Mouse (Mus musculus): ENCODE data around the gene Slc9a1.

Gene Slc9a1

DNA sequence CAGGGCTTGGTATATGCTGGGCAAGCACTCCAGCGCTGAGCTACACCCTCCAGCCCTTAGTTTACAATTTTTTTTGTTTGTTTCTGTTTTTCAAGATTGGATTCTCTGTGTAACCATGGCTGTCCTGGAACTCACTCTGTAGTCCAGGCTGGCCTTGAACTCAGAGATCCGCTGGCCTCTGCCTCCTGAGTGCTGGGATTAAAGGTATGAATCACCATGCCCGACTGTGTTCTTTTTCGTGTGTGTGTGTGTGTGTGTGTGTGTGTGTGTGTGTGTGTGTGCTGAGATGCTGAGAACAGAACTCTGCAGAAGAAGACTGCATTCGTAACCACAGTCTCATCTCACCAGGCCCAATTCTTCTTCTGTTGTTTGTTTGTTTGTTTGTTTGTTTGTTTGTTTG is 34.8 kb downstream of the Slc9a1 start:
- no peak for DNase-seq

DNA sequence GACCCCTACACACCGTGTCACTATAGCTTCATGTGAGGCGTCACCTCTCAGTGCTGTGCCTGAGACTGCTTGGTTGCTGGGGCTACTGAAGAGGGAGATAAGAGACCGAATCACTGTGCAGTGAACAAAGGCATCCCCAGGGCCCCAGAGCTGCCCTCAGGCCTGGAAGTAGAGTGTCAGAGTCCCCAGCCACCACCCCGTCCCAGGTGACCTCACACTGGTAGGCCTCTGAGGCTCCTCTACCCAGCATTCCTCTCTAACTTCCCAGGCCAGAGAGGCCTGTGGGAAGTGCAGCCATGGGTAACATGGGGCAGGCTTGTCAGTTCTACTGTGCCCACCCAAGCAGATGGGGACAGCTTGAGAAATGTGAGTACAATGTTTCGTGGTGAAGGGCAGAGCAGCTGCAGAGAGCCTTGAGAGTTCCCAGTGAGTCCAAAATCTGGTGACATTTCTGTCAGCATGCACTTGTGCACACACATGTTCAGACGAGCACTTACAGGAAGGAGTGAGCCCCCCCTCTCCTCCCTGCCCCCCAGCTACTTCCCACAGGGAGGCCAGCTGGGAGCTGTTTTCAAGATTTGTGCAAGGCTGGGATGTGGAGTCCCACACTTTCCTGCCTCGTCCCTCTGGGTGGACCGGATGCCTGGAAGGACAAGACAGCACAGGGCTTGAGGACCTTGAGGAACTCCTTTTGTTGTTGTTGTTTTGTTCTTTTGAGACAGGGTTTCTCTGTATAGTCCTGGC is 37.0 kb downstream of the Slc9a1 start:
- peak; percentile 4 for DNase-seq

DNA sequence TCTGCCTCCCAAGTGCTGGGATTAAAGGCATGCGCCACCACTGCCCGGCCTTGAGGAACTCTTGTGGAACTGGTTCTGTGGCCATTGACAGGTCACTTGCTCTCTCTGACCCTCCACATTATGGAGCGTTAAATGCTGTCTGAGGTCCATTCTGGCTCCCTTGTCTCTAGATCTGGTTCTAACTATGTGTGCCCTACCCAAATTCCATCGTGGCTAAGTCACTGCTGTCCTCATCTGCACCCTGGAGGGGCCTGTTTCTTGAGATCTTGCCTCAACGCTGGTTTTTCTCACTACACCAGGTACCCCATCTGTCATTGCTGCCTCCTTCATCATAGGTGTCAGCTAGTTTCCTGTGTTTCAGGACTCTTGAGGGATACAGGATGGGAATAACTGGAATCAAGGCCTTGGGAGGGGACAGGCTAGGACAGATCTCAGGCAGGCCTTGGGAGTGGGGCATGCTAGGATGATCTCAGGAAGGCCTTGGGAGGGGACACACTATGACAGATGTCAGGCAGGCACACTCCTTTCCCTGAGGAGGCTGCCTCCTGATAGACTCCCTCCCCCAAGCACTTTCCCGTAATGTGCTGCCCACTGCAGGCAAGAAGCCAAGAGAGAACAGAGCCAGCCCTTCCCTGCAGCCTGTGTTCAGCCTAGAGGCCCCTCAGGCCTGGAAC is 37.7 kb downstream of the Slc9a1 start:
- DNase-seq: peak; percentile 2

DNA sequence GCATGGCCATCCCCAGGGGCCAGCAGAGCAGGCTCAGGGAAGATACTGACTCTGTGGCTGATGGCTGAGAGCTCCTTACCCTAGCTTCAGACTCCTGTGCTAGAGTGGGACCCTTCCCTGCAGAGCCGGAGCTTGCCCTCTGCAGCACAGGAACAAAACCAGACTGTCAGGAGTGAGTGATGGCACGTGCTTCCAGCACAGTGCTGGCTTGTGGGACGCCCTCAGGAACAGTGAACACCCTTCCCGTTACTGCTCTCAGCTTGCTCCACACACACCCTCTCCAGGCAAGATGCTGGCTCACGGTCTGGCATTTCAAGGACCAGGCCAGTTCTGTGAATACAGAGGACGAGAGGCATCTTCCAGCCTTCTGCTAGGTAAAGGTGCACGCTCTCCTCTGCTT is 38.5 kb downstream of the Slc9a1 start:
- DNase-seq: no peak

DNA sequence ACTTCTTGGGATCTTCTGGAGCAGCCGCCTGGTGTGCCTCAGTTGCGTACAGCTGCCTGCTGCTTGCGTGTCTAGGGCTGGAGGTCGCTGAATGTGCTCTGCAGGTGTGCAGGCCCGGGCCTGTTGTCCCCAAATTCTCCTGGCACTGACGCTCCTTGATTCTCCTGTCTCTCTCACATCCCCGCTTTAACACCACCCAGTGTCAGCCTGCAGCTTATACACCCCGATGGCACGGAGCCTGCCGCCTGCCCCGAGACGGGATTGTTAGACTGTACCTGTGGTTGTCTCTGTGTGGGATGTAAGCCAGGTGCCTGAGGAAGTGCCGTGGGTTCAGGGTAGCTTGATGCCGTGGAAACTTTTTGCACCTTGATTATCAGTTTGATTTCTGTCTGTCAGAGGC is 41.5 kb downstream of the Slc9a1 start:
- DNase-seq: no peak

DNA sequence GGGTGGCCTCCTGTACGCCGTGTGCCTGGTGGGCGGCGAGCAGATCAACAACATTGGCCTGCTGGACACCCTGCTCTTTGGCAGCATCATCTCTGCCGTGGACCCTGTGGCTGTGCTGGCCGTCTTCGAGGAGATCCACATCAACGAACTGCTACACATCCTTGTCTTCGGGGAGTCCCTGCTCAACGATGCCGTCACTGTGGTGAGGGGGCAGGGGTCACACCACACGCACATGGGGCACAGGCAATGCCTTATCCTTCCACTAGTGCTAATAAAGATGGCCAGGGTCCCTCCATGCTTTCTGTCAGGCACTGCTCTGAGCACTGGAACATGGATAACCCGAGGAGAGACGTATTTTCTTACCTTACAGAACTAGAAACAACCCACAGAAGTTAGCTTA is 42.6 kb downstream of the Slc9a1 start:
- no peak for DNase-seq

DNA sequence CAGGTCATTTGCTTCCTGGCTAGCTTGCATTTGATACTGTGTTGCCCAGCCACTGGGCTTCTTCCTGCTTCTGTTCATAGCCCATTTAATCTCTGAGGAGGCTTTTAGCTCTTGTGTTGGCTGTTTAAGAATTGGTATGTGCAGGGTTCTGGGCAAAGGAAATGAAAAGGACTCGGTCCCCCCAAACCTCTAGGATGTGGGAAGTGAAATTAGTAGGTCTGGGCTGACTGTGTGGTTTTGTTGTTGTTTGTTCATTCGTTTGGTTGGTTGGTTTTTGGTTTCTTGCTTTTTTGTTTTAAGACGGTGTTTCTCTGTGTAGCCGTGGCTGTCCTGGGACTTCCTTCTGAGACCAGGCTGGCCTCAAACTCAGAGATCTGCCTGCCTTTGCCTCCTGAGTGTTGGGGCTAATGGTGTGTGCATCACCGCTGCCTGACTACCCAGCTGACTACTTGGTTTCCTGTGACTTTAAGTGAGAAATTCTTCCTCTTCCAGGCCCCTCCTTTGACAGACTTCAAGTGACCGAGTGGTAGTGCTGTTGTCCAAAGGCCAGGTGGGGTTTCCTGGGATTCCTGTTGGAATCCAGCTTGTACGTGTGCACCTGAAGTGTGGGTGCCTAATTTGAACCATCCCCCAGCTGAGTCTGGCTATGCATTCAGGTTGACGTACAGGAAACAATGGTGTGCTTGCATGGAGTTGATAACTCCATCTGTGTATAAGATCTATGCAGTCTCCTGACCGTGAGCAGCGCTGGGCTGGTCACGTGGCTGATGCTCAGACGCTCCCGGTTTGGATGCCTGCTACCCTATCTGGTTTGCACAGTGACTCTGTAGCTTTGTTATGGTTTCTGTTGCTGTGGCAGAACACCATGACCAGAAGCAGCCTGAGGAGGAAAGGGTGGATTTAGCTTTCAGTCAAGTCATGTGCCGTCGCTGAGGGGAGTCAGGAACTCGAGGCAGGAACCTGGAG is 43.4 kb downstream of the Slc9a1 start:
- DNase-seq: no peak

DNA sequence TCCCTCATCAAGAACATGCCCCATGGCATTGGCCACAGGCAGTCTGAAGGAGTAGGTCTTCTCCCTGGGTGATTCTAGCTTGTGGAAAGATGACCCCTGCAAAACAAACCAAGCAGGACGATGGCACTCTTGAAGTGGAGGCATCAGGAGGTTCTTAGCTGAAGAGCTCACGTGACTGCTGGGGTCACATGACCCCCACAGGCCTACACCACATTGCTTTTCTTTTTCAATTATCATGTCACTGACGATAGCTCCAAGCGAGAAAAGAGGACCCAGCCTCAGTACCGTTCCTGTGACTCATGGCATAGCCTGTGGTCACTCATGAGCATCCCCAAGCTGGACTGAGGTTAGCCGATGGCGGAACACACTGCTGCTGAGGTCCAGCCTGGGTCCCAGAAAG is 44.1 kb downstream of the Slc9a1 start:
- no peak for DNase-seq

DNA sequence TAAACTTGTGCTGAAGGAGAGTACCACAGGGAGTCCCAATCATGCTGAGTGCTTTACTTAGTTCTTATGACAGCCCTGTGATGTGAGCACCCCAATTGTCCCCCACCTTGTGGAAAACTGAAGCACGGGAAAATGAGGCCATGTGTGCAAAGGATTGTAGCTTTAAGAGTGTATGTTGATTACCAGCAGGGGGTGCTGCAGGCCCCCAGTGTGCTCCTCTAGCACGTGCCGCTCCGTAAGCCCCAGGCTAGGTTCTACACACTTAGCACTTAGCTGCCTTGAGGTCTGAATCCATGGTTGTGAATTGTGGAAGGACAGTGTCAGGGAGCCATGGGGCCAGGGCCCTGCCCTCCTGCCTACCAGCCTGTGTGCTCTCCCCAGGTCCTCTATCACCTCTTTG is 45.4 kb downstream of the Slc9a1 start:
- no peak for DNase-seq

DNA sequence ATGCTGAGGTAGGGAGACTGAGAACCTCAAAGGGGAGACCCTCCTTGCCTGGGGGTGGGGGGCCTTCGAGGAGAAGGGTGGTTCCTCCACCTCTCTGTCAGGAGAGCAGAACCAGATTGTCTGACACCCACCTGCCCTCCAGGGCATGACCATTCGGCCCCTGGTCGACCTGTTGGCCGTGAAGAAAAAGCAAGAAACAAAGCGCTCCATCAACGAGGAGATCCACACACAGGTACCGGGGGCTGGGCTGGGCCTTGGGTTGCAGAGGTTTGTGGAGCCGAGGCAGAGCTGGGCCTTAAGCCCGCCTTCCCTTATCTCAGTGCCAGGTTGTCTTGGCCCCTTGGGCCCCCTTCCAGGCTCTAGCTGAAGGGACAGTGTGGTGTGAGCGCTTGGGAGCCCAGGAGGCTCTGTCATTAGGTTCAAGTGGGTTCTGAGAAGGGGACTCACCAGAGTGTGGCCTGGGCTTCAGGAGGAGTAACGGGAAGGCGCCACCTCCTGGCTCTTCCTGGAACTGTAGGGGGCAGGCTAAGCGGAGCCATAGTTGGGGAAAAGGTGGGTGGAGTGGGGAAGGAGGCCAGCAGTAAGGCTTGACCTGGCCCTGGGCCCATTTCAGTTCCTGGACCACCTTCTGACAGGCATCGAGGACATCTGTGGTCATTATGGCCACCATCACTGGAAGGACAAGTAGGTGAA is 50.0 kb downstream of the Slc9a1 start:
- DNase-seq: peak; percentile 71

DNA sequence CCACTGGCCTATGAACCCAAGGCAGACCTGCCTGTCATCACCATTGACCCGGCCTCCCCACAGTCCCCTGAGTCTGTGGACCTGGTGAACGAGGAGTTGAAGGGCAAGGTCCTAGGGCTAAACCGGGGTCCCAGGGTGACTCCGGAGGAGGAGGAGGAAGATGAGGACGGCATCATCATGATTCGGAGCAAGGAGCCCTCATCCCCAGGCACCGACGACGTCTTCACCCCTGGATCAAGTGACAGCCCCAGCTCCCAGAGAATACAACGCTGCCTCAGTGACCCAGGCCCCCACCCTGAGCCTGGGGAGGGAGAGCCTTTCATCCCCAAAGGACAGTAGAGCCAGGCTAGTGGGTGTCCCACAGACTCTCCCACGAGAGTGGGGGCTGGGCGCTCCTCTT is 52.5 kb downstream of the Slc9a1 start:
- no peak for DNase-seq

DNA sequence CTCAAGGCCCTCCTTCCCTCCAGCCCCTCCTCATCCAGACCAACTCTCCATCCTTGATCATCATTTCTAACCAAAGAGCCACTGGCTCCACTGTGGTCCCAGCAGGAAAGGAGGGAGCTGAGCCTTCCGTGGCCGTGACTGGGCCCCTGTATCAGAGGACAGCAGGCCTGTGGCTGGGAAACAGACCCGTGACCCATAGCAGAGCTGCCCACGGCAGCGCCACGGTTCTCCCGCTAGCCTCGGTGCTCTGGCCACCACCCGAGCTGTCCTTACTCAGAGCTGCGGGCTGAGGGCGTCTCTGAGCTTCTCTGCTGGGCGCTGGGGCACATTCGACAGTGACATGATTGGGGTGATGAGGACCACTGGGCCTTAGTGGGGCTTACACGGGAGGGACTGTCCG is 53.1 kb downstream of the Slc9a1 start:
- DNase-seq: no peak

DNA sequence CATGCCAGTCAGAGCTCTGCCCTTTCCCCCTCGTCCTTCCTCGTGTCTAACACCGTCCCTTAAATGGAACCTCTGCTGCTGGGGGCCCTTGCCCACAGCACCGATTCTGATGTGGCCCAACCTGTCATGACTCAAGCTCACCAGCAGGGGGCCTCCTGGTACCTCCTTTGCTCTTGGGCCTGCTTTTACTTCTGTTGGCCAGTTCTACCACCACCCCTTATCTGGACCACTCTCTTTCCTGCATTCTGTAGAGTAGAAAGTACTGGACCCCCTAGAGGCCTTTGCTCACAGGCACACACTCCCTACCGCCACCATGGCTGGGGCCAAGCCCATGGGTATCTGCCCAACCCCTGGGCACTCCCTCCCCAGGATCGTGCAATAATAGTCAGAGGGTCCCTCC is 53.6 kb downstream of the Slc9a1 start:
- peak; percentile 56 for DNase-seq

DNA sequence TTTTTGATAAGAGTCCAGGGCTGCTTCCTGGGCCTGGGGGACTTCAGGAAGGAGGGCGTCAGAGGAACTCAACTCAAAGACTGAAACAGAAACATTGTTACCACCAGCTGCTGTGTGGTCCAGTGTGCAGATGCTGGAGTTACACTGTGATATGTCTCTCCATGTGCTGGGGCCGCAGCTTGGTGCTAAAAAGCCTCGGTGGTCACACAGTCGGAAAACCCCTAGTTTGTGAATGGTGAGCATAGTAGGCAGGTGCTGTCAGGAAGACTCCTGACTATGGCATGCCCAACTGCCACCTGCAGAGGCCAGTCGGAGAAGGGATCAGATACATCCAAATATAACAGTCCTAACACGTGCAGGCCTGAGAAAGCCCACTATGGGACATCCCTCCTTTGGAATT is 54.2 kb downstream of the Slc9a1 start:
- DNase-seq: no peak

DNA sequence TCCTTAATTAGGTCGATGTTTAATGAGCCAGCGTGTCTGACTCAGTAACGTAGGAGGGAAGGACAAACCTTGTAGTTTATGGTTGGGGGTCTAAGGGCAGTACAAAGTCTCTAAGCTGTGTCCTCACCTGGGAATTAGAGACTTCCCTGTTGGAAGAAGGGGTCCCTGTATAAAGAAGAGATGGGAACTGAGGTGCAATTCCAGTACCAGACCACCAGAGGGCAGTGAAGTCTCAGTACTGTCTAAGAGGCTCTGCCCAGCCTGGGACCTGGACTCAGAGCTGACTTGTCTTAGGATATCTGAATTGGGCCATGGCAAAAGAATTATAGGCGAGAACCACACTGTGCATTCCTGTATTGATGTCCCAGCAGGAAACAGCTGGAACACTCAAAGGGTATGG is 54.6 kb downstream of the Slc9a1 start:
- peak; percentile 52 for DNase-seq

DNA sequence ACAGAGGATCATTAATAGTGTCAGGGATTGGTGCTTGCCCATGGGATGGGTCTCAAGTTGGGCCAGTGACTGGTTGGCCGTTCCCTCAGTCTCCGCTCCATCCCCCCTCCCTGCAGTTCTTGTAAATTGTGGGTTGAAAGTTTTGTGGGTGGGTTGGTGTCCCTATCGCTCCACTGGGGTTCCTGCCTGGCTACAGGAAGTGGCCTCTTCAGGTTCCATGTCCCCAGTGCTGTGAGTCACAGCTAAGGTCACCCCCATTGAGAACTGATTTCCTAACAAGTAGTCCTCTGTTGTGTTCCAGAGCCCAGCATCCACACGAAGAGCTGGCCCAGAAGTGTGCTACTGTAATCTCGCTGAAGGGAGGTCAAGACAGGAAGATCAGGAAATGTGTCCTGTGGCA is 56.6 kb downstream of the Slc9a1 start:
- no peak for DNase-seq

DNA sequence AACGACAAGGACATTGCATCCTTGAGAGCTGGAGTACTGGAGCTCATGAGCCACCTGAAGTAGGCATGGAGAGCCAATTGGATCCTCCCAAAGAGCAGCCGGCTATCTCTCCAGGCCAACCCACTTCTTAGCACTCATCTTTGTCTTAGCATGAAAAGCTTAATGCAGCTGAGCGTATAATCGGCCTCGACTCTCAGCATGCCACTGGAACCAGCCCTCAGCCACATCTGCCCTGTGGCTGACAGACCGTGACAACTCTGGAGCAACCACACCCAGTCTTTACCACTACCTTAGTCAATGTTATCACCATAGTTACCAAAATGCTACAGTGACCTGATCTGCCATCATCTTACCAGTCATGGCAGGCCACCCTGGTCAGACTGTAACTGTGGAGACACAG is 62.0 kb downstream of the Slc9a1 start:
- DNase-seq: no peak

DNA sequence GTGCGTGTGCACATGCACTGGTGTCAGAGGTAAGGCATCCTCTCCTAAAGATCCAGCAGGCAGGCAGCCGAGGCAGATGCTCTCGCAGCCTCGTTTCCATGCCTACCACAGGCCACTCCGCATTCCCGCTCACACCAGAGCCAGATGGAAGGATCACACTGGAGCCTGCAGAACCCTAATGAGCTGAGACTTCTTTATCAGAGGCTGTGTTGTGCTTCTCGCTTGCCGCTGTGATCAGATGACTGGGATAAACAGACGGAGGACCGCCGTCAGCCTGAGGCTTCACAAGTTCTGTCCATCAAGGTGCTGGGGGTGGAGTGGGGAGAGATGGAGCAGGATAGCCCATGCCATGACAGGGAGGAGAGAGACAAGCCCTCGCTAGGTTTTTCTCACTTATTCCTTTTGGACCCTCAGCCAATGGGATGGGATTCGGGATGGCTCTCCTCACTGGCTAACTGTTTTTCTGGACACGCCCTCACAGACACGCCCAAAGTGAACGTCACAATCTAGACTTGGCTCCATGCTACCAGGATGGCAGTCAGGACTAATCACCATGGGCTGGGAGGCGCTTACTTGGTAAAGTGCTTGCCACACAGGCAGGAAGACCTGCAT is 63.2 kb downstream of the Slc9a1 start:
- no peak for DNase-seq

DNA sequence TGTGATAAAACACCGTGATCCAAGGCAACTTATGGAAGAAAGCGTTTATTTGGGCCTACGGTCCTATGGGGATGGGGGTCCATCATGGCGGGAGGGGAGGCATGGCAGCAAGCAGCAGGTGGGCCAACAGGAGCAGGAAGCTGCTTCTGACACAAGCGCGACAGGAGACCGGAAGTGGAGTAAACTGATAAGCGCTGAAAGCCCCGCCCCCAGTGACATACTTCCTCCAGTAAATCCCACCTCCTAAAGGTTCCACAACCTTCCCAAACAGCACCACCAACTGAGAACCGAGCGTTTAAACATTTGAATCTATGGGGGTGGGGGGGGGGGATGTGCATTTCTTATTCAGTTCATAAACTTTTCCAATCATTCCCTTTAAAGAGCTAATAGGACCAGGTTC is 66.4 kb downstream of the Slc9a1 start:
- no peak for DNase-seq

DNA sequence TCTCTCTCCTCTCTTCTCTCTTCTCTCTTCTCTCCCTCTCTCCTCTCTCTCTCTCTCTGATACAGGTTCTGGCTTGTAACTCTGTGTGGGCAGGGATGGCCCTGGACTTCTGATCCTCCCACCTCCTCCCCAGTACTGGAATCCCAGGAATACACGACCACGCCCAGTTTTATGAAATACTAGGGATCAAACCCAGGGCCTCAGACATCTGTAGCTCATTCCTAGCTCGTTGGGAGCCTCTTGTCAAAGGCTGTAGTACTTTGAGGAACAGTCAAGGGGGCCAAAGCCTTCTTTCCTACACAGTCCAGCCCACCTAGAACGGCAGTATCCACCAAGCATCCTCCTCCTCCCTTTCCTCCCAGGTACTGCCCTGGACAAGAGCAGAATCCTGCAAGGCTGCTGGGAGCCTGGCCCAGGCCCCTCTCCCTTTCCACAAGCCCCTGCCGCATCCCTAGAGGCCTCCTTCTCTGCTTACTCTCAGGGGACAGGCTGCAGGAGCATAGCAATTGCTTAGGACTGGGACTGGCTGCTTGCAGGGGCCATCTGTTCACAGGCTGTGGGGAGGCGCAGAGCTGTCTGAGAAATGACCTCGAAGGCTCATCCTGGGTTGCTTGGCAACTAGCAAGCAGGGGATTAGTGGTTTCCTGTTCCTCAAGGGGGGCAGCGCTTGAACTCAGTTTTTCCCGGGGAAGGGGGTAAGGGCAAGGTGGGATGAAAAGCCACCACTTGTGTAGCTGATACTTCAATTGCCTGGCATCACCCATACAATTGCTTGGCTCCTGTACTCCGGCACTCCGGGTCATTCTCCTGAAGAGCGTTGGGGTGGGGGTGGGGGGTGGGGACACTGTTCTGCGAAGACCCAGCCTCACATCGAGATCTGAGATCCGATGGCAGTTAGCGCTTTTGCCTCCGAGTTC is 70.2 kb downstream of the Slc9a1 start:
- DNase-seq: no peak

DNA sequence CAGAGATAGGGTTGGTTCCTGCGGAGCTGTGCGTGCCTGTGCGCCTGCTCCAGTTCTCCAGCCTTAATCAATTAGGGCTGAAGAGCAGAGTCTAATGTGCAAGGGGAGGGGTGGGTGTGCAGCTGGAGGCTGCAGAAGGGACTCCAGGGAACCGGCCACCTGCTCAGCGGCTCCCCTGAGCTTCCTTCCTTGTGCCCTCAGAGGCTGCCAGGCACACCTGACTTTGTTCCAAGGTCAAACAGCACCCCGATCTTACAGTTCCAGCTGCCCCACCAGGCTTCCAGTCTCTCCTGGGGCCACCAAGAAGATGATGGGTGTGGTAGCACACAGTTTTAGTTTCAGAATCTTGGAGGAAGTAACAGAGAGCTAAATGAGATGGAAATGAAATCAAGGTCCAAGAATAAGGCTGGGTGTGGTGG is 70.9 kb downstream of the Slc9a1 start:
- DNase-seq: no peak
